Mouse (Mus musculus) midbrain, postnatal 0 days (tissue): ENCODE results near the gene Gm6525. TPM values are rescaled to one million over a fixed set of nuclear protein-coding genes. Genes with fewer than 3 reads are reported as not detected.

Source experiments
- ATAC-seq: fragments of 200-750 bp; cut with Nextera tagmentation; 2 replicates; pipeline ENCODE4 v1.8.0; 2017; ENCODE audit warnings: moderate number of reproducible peaks, mild to moderate bottlenecking, moderate TSS enrichment, moderate library complexity; ENCODE audit not compliant: low FRiP score
- DNase-seq: peaks from one replicate; pipeline ENCODE4 v3.0.0-alpha.2; 2015; ENCODE audit warnings: low spot score
- H3K27ac ChIP-seq: fragments of 300-500 bp; sonication (generic); 2 replicates; pipeline ENCODE4 v1.5.1; 2014; ENCODE audit warnings: low read depth, mild to moderate bottlenecking, low read length, mixed read lengths
- H3K27me3 ChIP-seq: fragments of 300-500 bp; sonication (generic); 2 replicates; pipeline ENCODE4 v1.6.1; 2014; ENCODE audit warnings: low read length, control low read depth, mixed read lengths; ENCODE audit not compliant: insufficient read depth
- H3K36me3 ChIP-seq: fragments of 300-500 bp; sonication (generic); 2 replicates; pipeline ENCODE4 v1.6.1; 2014; ENCODE audit warnings: low read length, control low read depth, mixed read lengths; ENCODE audit not compliant: insufficient read depth
- H3K4me1 ChIP-seq: fragments of 300-500 bp; sonication (generic); 2 replicates; pipeline ENCODE4 v1.6.1; 2014; ENCODE audit warnings: mild to moderate bottlenecking, control low read depth, antibody characterized with exemption, low read length, mixed read lengths; ENCODE audit not compliant: insufficient read depth
- H3K4me2 ChIP-seq: fragments of 300-500 bp; sonication (generic); 2 replicates; pipeline ENCODE4 v1.6.1; 2014; ENCODE audit warnings: low read depth, mild to moderate bottlenecking, low read length, mixed read lengths; ENCODE audit not compliant: poor library complexity, severe bottlenecking
- H3K4me3 ChIP-seq: fragments of 300-500 bp; sonication (generic); 2 replicates; pipeline ENCODE4 v1.5.1; 2014; ENCODE audit warnings: low read depth, mild to moderate bottlenecking, low read length, moderate library complexity
- H3K9ac ChIP-seq: fragments of 300-500 bp; sonication (generic); replicated peaks from 2 replicates; pipeline ENCODE4 v1.6.1; 2014; ENCODE audit warnings: mild to moderate bottlenecking, low read length, moderate library complexity, mixed read lengths; ENCODE audit not compliant: poor library complexity, severe bottlenecking
- H3K9me3 ChIP-seq: fragments of 300-500 bp; sonication (generic); 2 replicates; pipeline ENCODE4 v1.6.1; 2016; ENCODE audit warnings: low read length, control low read depth
- CTCF ChIP-seq: IDR thresholded peaks from 2 replicates; pipeline ENCODE4 v1.5.1; 2016; ENCODE audit warnings: antibody characterized with exemption, mild to moderate bottlenecking
- WGBS: fragments of 180-500 bp; shearing (Covaris S2); extraction: QIAGEN DNeasy Blood & Tissue Kit; methylation state at CpG from one replicate; pipeline ENCODE4 v1.1.7; 2014; 5-methylcytosine and 5-hydroxymethylcytosine counted together
- polyA plus RNA-seq: library from polyadenylated mRNA; unstranded; fragments of >200 nt; fragmentation: Nextera tagmentation; extraction: Ambion mirVana; gene quantifications from 2 replicates; pipeline ENCODE4 v1.2.1, GENCODE M21; 2015
- total RNA-seq: library from RNA; depleted of rRNA; stranded (reverse); fragments of >200 nt; gene quantifications from 2 replicates; pipeline ENCODE4 v1.2.3, GENCODE M21; 2014

The Gm6525 gene
- total and polyA plus RNA-seq, 2 experiments from 2014 or later, result 2.2 TPM; not detected in 1

DNA sequence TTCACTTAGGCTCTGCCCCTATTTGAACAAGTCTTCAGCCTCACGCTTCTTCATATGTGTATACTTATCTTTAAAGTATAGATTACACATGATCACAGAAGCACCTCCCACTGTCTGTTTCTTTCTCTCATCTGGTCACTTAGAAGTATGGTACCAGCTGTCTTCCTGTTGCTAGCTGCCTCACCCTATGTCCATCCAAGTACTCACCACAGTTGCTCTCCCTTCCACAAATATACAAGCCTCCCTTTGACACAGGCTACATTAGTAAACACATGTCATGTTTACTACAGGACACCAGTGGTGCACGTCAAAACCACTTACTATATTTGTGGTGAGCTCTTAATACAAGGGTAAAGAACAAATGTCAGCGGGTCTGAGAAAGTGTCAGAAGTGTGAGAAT lies 42.5 kb upstream of the Gm6525 start:
- no peaks in the 10 kb centered on the region for H3K36me3 ChIP-seq
- H3K27me3 ChIP-seq, result no peaks in the 10 kb centered on the region
- H3K4me1 ChIP-seq, result no peaks in the 10 kb centered on the region
- H3K4me2 ChIP-seq, result no peak overlapping the region
- WGBS, result 94% methylated on average over 3 of the region's 3 CpGs
- no peak overlapping the region for H3K27ac ChIP-seq
- H3K9ac ChIP-seq, result no peak overlapping the region
- DNase-seq, result no peak
- no peak overlapping the region for H3K4me3 ChIP-seq
- H3K9me3 ChIP-seq, result no peaks in the 10 kb centered on the region
- ATAC-seq, result no peak
- no peak for TF ChIP-seq CTCF

DNA sequence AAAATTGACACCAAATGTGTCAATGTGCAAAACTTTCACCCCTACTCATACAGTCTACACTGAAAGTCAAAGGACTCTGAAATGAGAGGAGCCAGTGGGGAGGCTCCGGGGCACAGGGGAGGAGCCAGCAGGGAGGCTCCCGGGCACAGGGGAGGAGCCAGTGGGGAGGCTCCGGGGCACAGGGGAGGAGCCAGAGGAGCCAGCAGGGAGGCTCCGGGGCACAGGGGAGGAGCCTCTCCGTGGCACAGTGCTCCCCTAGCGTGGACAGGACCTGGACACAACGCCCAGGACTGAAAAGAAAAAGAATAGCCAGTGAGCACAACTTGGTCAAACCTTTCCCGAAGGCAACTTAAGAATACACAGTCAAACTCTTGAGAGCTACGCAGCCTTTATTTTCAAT lies 38.5 kb upstream of the Gm6525 start:
- no peak overlapping the region for H3K4me3 ChIP-seq
- H3K27me3 ChIP-seq, result no peaks in the 10 kb centered on the region
- H3K9me3 ChIP-seq, result no peaks in the 10 kb centered on the region
- WGBS, result 33% methylated on average over 9 of the region's 9 CpGs
- H3K36me3 ChIP-seq, result no peaks in the 10 kb centered on the region
- no peak for TF ChIP-seq CTCF
- DNase-seq (no peak), ATAC-seq (no peak)
- no peak overlapping the region for H3K4me2 ChIP-seq
- no peaks in the 10 kb centered on the region for H3K4me1 ChIP-seq
- no peak overlapping the region for H3K27ac ChIP-seq
- no peak overlapping the region for H3K9ac ChIP-seq

DNA sequence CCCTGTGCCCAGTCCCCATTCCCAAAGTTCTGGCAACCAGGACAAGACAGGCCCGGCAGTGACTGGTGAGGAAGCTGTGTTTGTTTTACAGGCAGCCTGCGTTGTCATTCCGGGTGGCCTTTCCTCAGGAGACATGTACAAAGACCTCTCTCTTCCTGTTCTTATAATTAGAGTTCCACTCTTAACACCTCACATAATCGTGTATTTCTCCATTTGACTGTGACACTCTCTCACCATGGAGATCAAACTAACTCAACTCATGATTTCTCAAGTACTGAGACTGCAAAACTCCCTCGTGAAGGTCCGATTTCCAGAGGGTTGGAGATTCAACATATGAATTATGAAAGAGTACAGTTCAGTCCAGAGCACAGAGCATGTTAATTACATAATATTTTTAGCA lies 38.0 kb upstream of the Gm6525 start:
- Histone ChIP-seq H3K36me3 (no peaks in the 10 kb centered on the region), H3K4me3 (no peak overlapping the region), H3K4me1 (no peaks in the 10 kb centered on the region), H3K4me2 (no peak overlapping the region), H3K9ac (no peak overlapping the region), H3K27ac (no peak overlapping the region), H3K27me3 (no peaks in the 10 kb centered on the region), H3K9me3 (no peaks in the 10 kb centered on the region)
- TF ChIP-seq CTCF, result no peak
- 73% methylated on average over 6 of the region's 6 CpGs for WGBS
- no peak for DNase-seq
- no peak for ATAC-seq

DNA sequence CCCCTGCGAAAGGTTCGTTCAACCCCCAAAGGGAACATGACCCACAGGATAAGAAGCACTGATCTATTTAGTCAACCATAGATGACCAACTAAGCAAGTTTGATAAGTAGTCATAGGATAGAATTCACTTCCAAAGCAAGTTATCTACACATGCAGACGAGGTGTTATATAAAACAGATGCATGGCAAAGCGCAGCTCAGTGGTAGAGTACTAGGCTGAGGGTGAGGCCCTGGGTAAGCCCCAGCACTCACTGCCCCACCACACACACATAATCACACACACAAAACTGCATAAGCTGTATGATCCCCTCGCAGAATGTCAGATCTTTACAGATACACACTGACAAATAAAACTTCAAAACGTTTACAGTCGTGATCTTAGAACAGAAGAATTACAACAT lies 37.4 kb upstream of the Gm6525 start:
- H3K9ac ChIP-seq, result no peak overlapping the region
- H3K27ac ChIP-seq, result no peak overlapping the region
- whole genome bisulfite sequencing, result 91% methylated on average over 7 of the region's 7 CpGs
- H3K9me3 ChIP-seq, result no peaks in the 10 kb centered on the region
- no peaks in the 10 kb centered on the region for H3K4me1 ChIP-seq
- no peaks in the 10 kb centered on the region for H3K27me3 ChIP-seq
- DNase-seq (no peak), ATAC-seq (no peak)
- H3K4me3 ChIP-seq, result no peak overlapping the region
- TF ChIP-seq CTCF, result no peak
- no peak overlapping the region for H3K4me2 ChIP-seq
- no peaks in the 10 kb centered on the region for H3K36me3 ChIP-seq

DNA sequence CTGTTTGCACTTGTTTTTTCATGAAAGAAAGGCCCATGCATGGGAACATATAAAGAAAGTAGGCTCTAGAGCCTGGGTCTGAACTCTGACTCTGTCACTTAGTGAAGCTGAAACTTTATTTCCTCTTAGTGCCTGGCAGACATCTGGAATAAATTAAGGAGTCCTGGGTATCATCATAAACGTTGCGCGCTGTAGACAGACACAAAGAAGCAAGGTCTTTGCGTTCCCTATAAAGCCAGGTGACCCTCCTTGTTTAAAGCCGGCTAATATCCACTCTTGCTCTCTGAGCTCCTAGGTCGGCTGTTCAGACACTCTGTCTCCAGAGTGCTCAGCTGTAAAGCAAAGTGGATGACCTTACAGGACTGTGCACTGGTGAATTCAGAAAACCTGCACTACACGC lies 33.0 kb upstream of the Gm6525 start:
- DNase-seq (no peak), ATAC-seq (no peak)
- no peaks in the 10 kb centered on the region for H3K9me3 ChIP-seq
- 86% methylated on average over 7 of the region's 7 CpGs for WGBS
- no peak overlapping the region for H3K27ac ChIP-seq
- no peaks in the 10 kb centered on the region for H3K36me3 ChIP-seq
- no peak for TF ChIP-seq CTCF
- H3K4me3 ChIP-seq, result no peak overlapping the region
- no peak overlapping the region for H3K4me2 ChIP-seq
- H3K27me3 ChIP-seq, result no peaks in the 10 kb centered on the region
- no peaks in the 10 kb centered on the region for H3K4me1 ChIP-seq
- no peak overlapping the region for H3K9ac ChIP-seq

DNA sequence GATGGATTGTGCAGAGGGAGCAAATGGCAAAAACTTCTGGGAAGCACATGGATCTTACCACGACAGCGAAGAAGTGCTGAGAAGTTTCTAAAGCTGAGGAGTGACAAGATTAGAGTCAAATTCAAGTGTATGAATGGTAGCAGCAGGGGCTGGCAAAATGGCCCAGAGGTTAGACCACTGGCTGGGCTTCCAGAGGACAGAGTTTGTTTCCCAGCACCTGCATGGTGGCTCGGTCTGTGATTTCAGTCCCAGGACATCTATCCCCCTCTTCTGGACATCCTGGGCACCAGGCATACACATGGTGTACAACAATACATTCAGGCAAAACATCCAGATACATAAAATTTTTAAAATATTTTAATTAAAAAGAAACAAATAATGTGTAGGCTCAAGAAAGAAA lies 24.1 kb upstream of the Gm6525 start:
- Histone ChIP-seq H3K36me3 (no peaks in the 10 kb centered on the region), H3K27me3 (no peaks in the 10 kb centered on the region), H3K4me1 (no peaks in the 10 kb centered on the region), H3K27ac (no peak overlapping the region), H3K4me3 (no peak overlapping the region), H3K4me2 (no peak overlapping the region), H3K9ac (no peak overlapping the region), H3K9me3 (no peaks in the 10 kb centered on the region)
- DNase-seq, result no peak
- WGBS, result 94% methylated on average over 3 of the region's 3 CpGs
- TF ChIP-seq CTCF, result no peak
- no peak for ATAC-seq
